Mouse (Mus musculus): Measurements from ENCODE around the gene Pald1.

Pald1 gene

DNA sequence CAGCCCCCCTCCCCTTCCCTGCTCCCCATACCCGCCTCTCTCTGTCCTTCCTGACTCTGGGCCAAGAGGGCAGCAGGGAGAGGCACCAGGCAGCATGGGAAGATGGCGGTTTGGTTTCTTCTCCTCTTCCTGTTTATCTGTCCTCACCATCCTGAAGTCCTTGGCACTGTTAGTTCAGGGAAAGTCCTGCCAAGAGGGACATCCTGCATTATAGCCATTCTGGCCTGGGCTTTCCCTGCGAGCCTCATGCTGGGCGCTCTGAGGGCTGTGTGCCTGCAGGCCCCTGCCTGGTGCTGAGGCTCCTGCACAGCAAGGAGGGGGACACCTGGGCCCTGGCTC lies 10.8 kb downstream of the Pald1 start:
- peak; percentile 78 for ATAC-seq (ENCODE audit: insufficient number of reproducible peaks, low FRiP score, low TSS enrichment)

DNA sequence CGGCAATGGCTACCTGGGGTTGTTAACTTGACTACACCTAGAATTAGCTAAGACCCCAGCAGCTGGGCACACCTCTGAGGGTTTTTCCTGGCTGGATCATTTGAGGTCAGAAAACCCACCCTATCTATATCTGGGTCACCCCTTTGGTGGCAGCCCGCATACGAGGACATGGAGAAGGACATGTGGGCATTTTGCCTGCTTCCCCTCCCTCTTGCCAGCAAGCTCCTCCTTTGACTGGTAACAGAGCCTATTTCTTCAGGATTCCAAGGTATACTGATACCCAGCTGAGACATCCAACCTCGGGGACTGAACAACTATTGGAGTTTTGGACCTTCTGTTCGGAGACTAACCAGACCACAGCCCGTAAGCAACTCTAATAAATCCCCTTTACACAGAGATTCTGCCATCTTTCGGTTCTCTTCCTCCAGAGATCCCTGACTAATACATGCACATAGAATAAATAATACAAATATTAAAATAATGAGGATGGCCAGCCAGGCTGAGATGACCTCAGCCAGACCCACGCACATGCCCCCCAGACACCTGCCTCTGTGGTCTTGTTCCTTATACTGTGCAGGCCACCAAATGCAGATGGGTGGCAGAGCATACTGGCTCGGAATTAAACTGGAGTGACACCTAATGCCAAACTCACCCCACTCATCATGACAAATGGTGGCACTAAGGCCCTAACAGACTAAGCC lies 11.3 kb downstream of the Pald1 start:
- ATAC-seq (ENCODE audit: insufficient number of reproducible peaks, low FRiP score, low TSS enrichment), result no peak

DNA sequence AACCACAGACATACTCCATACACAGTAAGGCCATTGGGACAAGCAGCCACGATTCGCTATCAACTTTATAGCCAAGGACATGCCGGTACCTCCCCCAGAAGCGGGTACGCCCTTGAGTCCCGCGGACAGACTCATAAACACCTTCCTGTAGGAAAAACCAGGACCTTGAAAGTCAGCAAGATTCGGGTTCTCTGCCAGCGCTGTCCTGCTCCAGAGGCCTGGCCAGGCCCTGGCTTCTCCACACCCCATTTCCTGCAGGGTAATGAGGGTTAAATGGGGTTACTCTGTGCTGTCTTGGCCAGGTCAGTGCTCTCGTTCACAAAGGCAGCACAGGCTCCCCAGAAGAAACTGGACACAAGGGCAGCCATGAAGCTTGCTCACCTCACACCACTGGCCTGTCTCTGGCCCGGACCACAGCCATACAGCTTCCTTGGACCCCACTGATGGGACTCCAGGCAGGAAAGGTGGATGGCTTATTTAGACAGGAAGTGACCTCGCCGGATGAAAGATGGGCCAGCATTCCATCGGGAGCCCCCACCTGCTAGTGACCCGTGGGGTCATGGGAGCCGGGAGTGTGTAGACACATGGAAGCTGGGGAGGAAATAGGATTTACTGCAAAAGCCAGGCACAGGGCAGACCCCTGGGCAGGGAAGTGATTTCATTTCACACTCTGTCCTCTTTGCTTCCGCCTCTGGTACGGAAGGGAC lies 12.9 kb downstream of the Pald1 start:
- no peak for ATAC-seq (ENCODE audit: insufficient number of reproducible peaks, low FRiP score, low TSS enrichment)

DNA sequence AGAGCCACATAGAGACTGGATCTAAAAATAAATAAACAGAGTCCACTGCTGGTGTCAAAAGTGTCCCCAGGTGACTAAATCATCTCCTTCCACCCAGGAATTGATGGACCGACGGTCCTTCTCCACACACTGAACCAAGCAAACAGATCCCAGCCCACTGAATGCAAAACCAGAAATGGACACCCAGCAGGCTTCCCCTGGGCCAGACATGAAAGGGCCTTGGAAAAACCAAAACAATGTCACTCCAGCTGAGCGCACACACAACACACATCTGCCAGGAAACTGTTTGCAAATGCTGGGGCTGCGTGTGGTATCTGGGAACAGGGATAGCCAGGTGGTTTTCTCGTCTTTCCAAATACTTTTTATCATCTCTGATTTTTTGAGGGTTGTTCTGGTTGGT lies 13.6 kb downstream of the Pald1 start:
- ATAC-seq (ENCODE audit: insufficient number of reproducible peaks, low FRiP score, low TSS enrichment), result no peak

DNA sequence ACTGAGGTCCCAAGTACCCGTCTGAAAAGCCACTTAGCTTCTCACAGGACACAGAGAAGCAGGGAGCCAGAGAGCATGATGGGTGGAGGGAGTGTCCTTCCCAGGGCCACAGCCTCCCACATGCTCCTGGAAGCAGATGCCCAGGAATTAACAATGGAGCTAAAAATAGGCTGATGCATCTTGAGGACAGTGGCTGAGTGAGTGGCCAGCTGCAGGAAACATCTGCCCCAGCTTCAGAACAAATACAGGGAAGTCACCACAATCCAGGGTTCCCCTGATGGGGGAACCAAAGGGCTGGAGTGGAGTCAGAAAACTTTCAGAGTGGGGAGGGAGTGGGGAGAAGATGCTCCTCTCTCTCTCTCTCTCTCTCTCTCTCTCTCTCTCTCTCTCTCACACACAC lies 17.4 kb downstream of the Pald1 start:
- ATAC-seq (ENCODE audit: insufficient number of reproducible peaks, low FRiP score, low TSS enrichment), result no peak

DNA sequence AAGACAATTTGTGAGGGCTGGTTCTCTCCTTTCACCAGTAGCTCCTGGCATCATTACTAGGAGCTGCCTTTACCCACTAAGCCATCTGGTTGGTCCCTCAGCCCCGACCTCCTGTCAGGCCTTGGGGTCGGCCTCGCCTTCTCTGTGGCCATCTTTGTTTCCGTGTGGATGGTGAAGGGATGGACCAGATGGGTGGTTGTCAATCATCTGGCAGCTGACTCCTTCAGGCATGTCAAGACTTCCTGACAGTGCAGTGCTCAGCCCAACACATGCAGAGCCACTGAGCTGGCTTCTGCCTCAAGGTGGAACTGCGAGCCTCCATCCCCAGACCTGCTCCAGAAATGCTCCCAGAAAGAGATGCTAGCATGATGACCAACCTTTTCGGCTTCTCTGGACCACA lies 18.9 kb downstream of the Pald1 start:
- no peak for ATAC-seq (ENCODE audit: insufficient number of reproducible peaks, low FRiP score, low TSS enrichment)

DNA sequence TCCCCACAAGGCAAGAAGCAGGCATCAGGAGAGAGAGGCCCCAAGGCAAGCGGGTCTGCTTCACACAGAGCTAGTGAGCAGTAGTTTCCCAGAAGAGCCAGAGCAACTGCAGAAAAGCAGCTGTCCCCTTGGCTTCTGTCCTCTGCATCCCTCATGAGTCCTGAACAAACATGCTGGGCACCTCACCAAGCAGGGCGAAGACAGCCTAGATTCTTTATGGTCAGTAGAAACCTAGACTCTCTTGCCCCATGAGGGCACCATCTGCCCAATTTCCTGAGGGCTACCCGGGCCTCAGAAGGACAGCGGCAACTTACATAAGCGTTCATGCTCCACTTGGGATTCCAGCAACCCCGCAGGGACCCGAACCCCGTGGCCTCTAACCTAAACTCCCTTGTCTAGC lies 20.3 kb downstream of the Pald1 start:
- peak; percentile 74; the same call in 1 of the 2 replicates for ATAC-seq (ENCODE audit: insufficient number of reproducible peaks, low FRiP score, low TSS enrichment)

DNA sequence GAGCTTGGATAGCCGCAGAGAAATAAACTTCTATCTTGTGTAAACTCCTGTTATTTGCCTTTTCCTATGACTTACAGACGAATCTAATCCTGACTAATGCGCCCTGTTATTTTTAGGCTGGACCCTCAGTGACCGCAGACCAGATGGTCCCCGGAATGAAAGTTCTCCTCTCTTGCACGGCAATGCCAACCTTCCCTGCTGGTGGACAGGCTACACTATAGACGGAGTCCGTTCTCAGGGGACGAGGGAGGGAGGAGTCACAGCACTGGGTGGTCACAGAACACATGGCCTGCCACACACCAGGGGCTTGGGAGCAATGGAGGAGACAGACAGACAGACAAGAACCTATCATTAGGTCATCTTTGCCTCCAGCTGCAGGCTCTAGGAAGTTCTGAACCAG lies 20.8 kb downstream of the Pald1 start:
- ATAC-seq (ENCODE audit: insufficient number of reproducible peaks, low FRiP score, low TSS enrichment), result no peak

DNA sequence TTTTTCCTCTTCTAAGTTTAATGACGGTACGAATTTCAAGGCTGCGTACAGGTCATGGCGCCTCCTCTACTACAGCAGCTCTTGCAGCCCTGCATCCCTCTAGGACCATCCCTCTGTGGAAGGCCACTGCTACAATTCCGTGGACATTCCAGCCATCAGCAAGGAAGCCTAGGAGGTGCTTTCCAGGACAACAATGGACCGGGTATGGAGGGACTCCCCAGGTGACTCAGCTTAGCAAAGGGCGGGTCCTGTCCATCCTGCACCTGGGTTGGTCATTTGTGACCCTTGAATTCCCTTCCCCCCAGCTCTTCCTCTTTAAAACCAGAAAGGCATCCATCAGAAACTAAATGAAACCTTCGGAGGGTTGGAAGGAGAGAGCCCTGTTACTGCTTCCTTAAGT lies 22.7 kb downstream of the Pald1 start:
- ATAC-seq (ENCODE audit: insufficient number of reproducible peaks, low FRiP score, low TSS enrichment), result no peak

DNA sequence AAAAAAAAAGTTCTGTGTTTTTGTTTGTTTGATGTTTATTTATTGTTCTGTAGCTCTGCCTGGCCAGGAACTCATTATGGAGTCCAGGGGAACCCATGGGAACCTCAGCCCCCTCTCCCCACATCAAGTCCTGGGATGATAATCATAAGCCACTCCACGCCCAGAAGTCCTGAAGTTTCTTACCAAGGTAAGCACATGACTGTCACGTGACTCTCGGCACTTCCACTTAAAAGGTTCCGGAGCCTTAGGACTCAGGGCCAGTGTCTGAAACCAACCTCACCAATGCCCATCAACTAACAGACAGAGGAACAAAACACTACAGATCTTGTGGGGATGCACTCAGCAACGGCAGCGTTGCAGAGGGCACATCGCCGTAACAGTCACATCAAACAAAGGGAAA lies 23.9 kb downstream of the Pald1 start:
- ATAC-seq (ENCODE audit: insufficient number of reproducible peaks, low FRiP score, low TSS enrichment), result no peak

DNA sequence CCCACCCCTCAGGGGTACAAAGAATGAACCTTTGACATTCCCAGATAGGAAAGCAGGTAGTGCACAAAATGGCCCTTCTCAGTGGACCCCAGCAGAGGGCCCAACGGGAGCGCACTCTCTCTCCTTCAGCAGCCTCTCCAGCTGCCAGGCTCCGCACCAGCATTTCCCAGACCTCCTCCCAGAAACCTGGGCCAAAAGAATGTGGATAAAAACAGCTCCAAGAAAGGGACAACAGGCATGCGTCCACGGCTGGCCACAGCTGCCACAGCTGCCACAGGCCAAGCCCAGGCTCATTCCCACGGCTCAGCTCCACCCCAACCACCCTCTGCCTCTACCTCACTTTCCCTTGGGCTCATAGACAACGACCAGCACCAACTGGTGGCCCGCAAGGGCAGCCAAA lies 25.7 kb downstream of the Pald1 start:
- ATAC-seq (ENCODE audit: insufficient number of reproducible peaks, low FRiP score, low TSS enrichment), result no peak

DNA sequence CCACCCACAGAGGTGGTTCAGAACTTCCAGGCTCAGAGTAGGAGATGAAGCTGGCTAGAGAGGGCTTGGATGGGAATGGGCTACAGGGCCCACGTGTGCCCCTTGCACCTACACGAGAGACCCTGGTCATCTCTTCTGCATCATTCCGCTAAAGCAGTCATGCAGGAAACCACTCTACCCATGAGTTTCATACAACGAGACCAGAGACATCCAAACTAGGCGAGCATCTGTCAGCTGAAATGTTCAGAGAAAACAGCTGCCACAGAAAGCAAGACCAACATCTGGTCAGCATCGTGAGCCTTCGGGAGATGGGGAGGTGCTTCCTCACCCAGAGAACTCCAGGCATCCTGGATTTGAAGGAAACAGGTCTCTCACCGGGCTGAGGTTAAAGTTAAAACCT lies 26.8 kb downstream of the Pald1 start:
- no peak for ATAC-seq (ENCODE audit: insufficient number of reproducible peaks, low FRiP score, low TSS enrichment)

DNA sequence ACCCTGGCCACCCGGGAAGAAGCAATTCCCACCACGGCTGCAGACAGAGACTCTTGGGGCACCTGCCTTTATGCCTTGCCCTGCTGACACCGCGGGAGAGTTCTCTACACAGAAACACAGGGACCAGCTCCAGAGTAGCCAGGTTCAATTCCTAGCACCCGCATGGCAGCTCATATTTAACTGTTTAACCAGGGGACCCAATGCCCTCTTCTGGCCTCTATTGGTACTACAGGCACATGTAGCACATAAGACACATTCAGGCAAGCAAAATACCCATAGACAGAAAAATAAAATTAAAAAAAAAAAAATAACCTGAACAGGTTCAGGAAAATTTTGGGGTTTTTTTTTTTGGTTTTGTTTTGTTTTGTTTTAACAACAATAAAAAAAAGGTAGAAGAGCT lies 27.2 kb downstream of the Pald1 start:
- no peak for ATAC-seq (ENCODE audit: insufficient number of reproducible peaks, low FRiP score, low TSS enrichment)

DNA sequence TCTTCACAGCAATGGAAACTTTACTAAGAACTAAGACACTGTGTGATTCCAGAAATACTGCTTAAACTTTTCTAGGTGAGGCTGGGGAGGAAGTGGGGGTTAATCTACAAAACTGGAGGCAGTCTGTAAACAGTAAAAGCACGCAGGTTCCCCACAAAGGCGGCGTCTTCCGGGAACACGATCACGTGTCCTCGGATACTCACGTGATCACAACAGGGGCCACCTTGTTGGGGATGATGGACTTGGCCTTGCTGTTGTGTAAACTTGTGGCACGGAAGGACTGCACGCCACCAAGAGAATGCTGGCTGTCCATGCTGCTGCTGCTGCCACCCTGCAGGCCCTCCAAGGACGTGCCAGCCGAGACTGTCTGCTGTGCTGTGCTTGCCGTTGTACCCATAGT lies 27.7 kb downstream of the Pald1 start:
- no peak for ATAC-seq (ENCODE audit: insufficient number of reproducible peaks, low FRiP score, low TSS enrichment)

DNA sequence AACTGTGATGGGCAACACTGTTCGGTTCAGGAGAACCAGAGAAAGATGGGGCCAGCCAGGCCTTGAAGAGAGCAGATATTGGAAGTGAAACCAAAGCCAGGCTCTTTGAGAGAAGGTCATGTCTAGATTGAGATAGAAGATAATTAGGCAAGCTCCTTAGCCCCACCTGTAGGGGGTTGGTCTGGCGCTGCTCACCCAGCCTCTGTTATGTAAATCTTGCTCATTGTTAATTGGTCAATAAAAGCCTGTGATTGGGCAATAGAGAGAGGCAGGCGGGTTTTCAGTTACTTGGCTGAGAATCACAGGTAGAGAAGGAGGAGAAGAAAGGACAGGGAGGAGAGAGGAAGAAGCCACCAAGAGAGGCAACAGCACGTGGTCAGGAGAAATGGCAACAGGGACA lies 32.1 kb downstream of the Pald1 start:
- no peak for ATAC-seq (ENCODE audit: insufficient number of reproducible peaks, low FRiP score, low TSS enrichment)

DNA sequence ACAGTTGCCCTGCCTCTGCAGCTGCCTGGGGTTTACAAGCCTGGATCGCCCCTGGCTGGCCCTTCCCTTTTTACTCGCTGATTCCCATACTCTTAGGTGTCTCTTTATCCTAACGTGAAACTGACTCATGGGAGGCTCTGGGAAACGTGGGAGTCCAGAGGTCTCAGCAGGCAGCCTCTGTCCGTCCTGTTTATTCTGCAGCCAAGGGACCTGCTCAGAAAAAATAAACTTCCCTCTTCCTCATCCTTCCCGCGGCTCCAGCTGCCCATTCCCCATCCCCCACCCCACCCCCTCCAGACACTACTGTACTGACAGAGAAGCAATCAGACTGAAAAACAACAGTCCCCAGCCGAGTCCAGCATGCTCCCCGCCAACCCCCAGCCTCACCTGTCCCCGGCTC lies 37.0 kb downstream of the Pald1 start:
- ATAC-seq (ENCODE audit: insufficient number of reproducible peaks, low FRiP score, low TSS enrichment), result no peak

DNA sequence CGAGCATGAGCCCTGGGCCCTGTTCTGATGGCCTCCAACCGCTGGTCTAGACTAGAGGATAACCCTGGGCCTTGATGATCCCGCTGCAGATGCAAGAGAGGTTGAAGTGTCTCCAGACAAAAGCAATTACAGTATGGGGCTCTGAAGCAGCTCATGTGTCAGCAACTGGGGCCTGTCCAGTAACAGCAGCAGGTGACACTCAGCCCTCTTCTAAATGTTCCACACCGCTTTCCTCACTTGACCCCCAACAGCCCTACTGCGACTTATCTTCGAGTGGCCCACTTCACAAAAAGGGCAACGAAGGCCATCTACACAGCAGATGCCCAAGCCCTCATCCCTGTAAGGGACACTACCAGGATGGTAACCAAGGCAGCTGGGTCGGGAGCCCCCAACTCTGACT lies 38.2 kb downstream of the Pald1 start:
- no peak for ATAC-seq (ENCODE audit: insufficient number of reproducible peaks, low FRiP score, low TSS enrichment)

DNA sequence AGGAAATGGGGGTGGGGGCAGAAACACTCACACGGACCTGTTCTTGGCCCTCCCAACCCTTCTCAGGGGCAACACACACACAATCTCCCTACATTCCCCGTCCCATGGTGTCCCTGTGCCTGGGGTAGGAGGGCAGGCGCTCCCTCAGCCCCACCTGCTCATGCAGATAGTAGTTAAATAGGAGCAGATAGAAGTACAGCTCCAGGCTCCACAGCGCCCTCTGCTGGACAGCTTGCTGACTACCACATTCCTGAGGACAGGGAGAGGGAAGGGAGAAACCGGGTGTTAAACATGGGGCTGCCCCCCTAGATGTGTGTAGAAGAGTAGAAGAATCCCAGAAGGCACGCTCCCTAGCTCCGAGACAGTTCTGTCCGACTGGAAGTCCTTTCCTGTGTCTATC lies 39.4 kb downstream of the Pald1 start:
- 0 out of 2 replicates have a peak, but pooled peaks have one; percentile 39 for ATAC-seq (ENCODE audit: insufficient number of reproducible peaks, low FRiP score, low TSS enrichment)

DNA sequence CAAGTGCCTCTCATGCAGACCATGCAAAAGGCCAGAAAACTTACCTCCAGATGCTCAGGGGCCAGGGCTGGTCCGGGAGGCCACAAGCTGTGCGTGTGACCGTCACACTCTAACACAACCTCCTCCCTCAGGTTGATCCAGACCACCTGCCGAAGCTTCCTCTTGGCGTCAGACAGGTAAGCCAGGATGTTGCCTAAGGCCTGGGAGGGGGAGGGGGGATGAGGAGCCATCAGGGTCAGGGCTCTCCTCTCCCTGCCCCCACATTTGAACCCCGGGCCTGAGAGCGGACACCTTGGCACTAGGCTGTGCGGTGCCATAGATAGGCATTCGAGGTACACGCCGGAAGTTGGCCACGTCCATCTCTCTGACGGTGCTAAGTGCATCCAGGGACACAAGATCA lies 40.6 kb downstream of the Pald1 start:
- no peak for ATAC-seq (ENCODE audit: insufficient number of reproducible peaks, low FRiP score, low TSS enrichment)

DNA sequence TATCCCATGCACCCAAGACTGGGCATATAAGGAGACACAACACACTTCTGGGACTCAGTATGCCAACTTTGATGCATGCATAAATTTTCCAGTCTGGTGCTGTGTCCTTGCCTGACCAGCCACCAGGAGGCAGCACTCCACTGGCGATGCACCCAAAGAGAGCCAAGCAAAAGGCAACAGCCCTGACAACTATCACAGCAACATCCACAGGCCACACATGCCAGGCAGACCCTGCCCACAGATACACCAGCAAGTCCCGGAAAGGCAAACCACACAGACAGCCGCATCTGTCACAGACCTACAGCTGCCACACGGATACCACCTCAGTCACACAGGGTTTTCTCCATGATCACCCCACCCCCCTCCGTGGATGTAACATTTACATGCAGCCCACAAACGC lies 41.8 kb downstream of the Pald1 start:
- ATAC-seq (ENCODE audit: insufficient number of reproducible peaks, low FRiP score, low TSS enrichment), result no peak

DNA sequence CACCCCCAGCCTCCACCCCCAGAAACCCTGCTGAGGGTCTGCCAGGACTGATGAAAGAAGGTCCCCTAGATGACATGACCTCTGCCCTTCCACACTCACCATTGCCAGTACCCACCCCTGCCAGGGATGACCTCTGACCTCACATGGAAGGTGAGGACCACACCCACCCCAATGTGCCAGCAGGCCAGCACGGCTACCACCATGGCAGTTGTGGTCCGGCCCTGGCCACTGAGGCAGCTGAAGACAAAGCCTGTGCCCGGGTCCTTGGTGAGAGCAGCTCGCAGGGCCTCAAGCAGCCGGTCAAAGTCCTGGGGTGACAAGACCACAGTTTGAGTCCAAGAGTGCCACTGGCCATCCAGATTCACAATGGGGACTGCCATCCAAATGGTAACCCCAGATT lies 42.3 kb downstream of the Pald1 start:
- ATAC-seq (ENCODE audit: insufficient number of reproducible peaks, low FRiP score, low TSS enrichment), result no peak

DNA sequence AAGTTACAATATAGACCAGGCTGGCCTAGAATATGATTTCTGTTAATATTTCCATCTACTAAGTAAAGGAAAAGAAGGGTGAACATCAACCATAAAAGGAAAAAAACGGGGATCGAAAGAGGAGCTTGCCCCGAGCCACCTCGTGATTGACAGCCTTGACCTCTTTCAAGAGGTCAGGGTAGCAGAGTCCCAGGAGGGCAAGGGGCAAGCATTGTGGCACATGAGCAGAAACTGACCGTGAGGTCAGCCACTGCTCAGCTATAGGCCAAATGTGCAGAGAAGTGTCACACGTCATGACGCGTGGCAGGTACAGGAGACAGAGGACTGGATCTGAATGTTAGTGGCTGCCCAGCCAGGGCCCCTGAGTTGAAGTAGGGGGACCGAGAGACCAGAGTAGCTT lies 43.1 kb downstream of the Pald1 start:
- no peak for ATAC-seq (ENCODE audit: insufficient number of reproducible peaks, low FRiP score, low TSS enrichment)

All from cerebellum, adult (tissue).